Mouse (Mus musculus) testis, adult 10 weeks (tissue): ENCODE results near the gene Lrrc59. TPM values are rescaled to one million over a fixed set of nuclear protein-coding genes. Genes with fewer than 3 reads are reported as not detected.

Source experiments
- polyA plus RNA-seq: library from polyadenylated mRNA; stranded (reverse); fragments of 350-450 nt; fragmentation: Illumina TruSeq; extraction: RNeasy Lipid Tissue Mini Kit (QIAGEN cat#74804); gene quantifications from one replicate; pipeline ENCODE4 v1.2.3, GENCODE M21; 2014; ENCODE audit warnings: low read depth, low replicate concordance

Lrrc59 gene
- polyA plus RNA-seq = 63.4 TPM

DNA sequence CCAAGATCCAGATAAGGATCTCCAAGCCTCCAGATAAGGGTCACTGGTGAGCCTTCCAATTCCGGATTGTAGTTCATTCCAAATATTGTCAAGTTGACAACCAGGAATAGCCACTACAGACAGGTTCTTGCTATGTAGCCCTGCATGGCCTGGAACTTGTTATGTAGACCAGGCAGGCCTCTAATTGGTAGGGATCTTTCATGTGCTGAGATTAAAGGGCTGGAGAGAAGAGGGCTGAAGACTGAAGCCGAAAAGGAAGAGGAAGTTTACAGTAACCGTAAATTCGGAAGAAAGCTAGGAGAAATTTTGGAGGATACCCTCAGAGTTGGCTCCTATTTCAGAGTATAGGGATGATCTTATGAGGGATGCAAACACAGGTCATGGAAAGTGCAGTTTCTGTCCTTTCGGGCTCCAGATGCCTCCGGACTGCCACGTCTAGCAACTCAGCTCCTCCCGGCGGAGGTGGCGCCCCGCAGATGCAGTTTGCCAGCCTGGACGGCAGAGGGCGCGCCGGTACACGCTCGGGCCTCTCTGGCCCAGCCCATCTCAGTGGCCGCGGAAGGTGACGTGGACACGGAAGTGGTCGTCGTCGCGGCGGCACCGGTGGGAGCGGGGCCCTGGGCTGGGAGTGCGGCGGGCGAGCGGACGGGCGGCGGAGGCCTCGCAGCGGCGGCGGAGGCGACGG is at the start of gene Lrrc59:
Gene Lrrc59, plus strand, starts transcription at position 569 of the 685 bp plus-strand sequence.

DNA sequence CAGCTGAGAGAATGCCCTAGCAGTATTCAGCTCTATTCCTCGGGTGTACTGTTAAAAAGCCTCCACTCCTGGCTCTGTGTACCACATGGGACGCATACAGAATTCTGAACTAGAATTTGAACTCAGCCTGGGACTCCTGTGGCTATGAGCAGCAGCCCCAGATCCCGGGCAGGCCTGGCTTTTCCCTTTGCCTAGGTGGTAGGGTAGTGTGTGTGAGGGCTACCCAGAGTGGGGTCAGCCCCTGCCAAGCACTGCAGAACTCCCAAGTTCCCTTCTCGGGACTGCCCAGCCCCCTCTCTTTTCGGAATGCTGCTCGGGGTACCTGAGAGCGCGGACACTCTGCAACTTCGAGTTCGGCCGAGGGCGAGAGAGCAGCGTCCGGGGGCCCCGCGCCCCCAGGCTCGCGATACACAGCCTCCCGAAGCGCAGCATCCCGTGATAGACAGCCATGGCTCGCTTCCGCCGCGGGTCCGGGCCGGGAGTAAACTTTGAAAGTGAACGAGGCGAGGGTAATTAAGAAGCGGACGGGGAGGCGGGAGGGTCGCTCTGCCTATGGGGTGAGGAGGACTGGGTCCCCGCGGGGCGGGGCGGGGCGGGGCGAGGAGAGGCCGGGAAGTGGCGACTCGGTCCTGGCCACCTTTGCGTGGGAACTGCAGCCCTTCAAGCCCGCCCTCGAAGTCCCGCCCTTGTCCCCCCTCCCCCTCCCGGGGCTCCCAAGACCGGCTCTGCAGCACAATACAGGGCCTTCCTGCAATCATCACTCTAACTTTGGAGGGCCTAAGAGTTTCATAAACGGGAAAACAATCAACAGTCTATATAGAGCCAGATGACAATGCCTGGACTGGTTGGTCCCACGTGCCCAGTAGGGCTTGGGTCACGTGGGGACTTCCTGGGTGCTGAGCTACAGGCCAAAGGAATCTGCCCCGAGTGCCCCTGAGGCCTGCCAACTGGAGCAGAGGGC is 28.0 kb upstream of the Lrrc59 start, which contains the start of gene Acsf2:
Gene Acsf2, minus strand, starts transcription at position 551 of the 961 bp plus-strand sequence.

DNA sequence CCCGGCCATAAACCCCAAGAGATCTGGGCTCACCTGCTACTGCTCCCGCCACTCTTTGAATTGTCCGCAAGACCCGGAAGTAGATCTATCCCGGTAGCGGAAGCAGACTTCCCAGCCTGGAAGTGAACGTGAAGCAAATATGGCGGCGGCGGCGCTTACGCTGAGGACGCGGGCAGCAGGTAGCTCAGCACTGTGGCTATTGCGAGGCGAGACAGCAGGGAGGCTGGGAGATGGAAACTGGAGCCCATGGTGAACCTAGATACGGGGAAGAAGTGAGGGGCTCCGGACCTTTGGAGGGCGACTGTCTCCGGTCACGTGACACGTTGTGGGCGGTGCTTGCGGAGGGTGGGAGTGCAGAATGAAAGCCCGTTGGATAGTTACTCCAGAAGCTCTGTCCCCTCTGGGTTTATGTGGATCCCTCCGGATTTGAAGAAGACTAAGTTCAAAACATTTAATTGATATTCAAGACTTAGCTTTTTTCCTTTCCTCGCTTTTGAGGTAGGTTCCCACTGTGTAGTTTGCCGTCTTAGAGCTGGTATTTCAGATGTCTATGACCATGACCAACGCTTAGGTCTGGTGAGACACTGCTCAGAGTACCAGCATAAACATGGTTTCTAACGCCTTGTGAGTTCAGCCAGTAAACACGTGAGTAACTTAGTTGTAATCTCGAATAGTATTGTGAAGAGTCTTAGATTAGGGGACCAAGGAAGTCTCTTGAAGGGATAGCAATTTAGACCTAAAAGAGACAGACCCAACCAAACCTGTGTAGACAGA is 24.3 kb downstream of the Lrrc59 start, which contains the start of the genes Mrpl27 and Eme1:
Gene Mrpl27, plus strand, starts transcription at position 105 of the 774 bp plus-strand sequence.
Gene Eme1, minus strand, starts transcription at position 302 of the 774 bp plus-strand sequence.

DNA sequence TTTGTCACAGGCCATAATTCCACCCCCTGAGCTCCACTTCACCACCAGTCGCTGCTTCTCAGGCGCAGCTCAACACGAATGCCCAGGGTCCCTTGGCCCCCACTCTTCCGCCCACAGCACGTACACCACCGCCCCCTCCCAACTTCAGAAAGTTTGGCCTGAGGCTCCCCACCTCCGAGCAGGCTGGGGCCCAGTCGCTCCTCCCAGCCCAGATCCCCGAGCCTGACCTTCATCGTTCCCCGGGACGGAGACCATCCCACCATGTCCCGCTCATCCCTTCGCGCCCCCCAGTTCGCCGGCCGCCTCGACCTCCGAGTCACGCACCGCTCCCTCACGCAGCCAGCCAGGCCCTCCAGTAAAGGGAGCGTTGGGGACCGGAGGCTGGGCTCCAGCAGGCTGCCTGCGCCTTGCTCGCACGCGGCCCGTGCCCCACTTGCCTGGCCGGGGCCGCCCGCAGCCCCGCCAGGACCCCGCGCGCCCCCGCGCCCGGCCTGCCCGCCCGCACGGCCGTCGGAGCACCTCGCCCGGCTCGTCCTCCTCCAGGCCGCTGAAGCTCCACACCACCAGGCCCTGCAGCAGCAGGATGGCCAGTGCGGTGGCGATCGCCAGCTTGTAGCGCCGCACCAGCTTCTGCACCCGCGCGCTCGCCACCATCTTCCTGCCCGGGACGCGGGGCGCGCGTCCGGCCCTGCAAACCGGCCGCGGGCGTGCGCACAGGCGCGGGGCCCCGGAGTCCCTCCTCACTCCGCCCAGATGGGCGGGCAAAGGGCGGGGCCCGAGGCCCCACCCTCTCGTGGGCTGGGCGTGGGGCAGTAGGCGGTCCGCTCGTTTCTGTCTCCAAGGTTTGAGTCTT is 47.4 kb downstream of the Lrrc59 start, which contains the start of gene Xylt2:
Gene Xylt2, minus strand, starts transcription at position 762 of the 853 bp plus-strand sequence.

Other genes with a start within 250 kb of the Lrrc59 start
- gene Abcc3, start 236.8 kb upstream of the Lrrc59 start, polyA plus RNA-seq = 10.8 TPM
- gene Cacna1g, start 155.6 kb upstream of the Lrrc59 start, polyA plus RNA-seq = 0.21 TPM
- gene Spata20, start 143.6 kb upstream of the Lrrc59 start, polyA plus RNA-seq = 105 TPM
- gene Epn3, start 129.8 kb upstream of the Lrrc59 start, polyA plus RNA-seq = 0.04 TPM
- 56.3 TPM for gene Mycbpap, start 108.0 kb upstream of the Lrrc59 start, polyA plus RNA-seq
- 1.6 TPM for gene Rsad1, start 80.5 kb upstream of the Lrrc59 start, polyA plus RNA-seq
- gene Chad, start 64.7 kb upstream of the Lrrc59 start, polyA plus RNA-seq = not detected
- gene Acsf2, start 27.9 kb upstream of the Lrrc59 start, polyA plus RNA-seq = 4.2 TPM
- 6.7 TPM for gene Mrpl27, start 24.0 kb downstream of the Lrrc59 start, polyA plus RNA-seq
- gene Eme1, start 24.2 kb downstream of the Lrrc59 start, polyA plus RNA-seq = 0.90 TPM
- not detected for gene Xylt2, start 47.7 kb downstream of the Lrrc59 start, polyA plus RNA-seq
- 0.13 TPM for gene Gm11541, start 74.7 kb downstream of the Lrrc59 start, polyA plus RNA-seq
- not detected for gene Cdc34b, start 112.0 kb downstream of the Lrrc59 start, polyA plus RNA-seq
- gene Tmem92, start 152.9 kb downstream of the Lrrc59 start, polyA plus RNA-seq = not detected